Mouse (Mus musculus): ENCODE measurements around the gene Ugt2b34. TPM values are rescaled to one million over a fixed set of nuclear protein-coding genes. Genes with fewer than 3 reads are reported as not detected.

The Ugt2b34 gene
- polyA plus RNA-seq (2012; rRNA removed) = 0.04 TPM in 1 of 2 replicates, not detected in the other

- H3K4me3 ChIP-seq (ENCODE audit: extremely low read depth, insufficient read depth, insufficient read length) = no peak within 1 kb of the TSS
- no peak for DNase-seq (ENCODE audit: low read depth in 1 of 2, low spot score in 2 of 2)
- no peaks in the 10 kb centered on the region for H3K36me3 ChIP-seq (ENCODE audit: control insufficient read depth, insufficient read depth, low read length)
- H3K4me1 ChIP-seq (ENCODE audit: control insufficient read depth, insufficient read depth, insufficient read length) = no peaks in the 10 kb centered on the region
- 67% methylated on average over 1 of the region's 1 CpGs for WGBS
- H3K27me3 ChIP-seq (ENCODE audit: control insufficient read depth, insufficient read depth, low read length) = no peaks in the 10 kb centered on the region
- TF ChIP-seq CTCF (IDR thresholded peaks at IDR 0.05; ENCODE audit: extremely low read depth, insufficient read depth, insufficient read length, insufficient replicate concordance) (no peak), POLR2A (IDR thresholded peaks at IDR 0.05; ENCODE audit: low read depth, low read length) (no peak)
- H3K27ac ChIP-seq (ENCODE audit: insufficient read depth, low read length) = no peak within 1 kb of the TSS
Observed at GRCm38 (mm10) chr5:86906758-86907157, at the start of gene Ugt2b34. Gene Ugt2b34 (minus strand): TSS chr5:86906937.

- 92% methylated on average over 2 of the region's 2 CpGs for WGBS
- Histone ChIP-seq H3K4me3 (ENCODE audit: extremely low read depth, insufficient read depth, insufficient read length) (no peak overlapping the region), H3K36me3 (ENCODE audit: control insufficient read depth, insufficient read depth, low read length) (no peaks in the 10 kb centered on the region), H3K27me3 (ENCODE audit: control insufficient read depth, insufficient read depth, low read length) (no peaks in the 10 kb centered on the region), H3K4me1 (ENCODE audit: control insufficient read depth, insufficient read depth, insufficient read length) (no peaks in the 10 kb centered on the region), H3K27ac (ENCODE audit: insufficient read depth, low read length) (no peak overlapping the region)
- no peak for DNase-seq (ENCODE audit: low read depth in 1 of 2, low spot score in 2 of 2)
- TF ChIP-seq POLR2A (IDR thresholded peaks at IDR 0.05; ENCODE audit: low read depth, low read length) (no peak), CTCF (IDR thresholded peaks at IDR 0.05; ENCODE audit: extremely low read depth, insufficient read depth, insufficient read length, insufficient replicate concordance) (no peak)
Observed at GRCm38 (mm10) chr5:86942111-86942510, 35.4 kb upstream of the Ugt2b34 start.

DNA sequence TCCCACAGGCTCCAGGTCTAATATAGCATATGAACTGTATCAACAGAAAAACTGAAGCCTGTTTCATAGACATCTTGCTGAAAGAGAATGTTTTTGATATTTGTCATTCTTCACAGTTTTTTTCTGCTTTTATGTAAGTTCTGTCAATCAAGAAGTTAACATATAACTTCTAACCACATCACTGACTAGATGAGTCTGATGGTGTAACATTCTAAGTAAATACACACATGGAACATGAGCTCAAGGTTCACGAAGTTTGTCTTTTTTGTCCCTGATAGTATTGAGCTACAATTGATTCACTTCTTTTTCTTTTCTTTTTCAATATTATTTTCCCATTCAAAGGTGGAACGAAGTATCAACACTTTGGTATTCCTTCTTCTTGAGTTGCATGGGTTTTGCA, 19.7 kb upstream of the Ugt2b34 start, which contains the start of gene Ugt2b1:
Gene Ugt2b1 (minus strand): TSS at position 105 of the 400 bp plus-strand sequence.
- H3K4me3 ChIP-seq (ENCODE audit: extremely low read depth, insufficient read depth, insufficient read length) = no peak within 1 kb of the TSS

GRCm38 (mm10) chr5:86920661-86921233, 14.0 kb upstream of the Ugt2b34 start:
- 61% methylated on average over 3 of the region's 3 CpGs for WGBS
- Histone ChIP-seq H3K27ac (ENCODE audit: insufficient read depth, low read length) (no peak overlapping the region), H3K27me3 (ENCODE audit: control insufficient read depth, insufficient read depth, low read length) (no peaks in the 10 kb centered on the region), H3K36me3 (ENCODE audit: control insufficient read depth, insufficient read depth, low read length) (no peaks in the 10 kb centered on the region), H3K4me1 (ENCODE audit: control insufficient read depth, insufficient read depth, insufficient read length) (no peaks in the 10 kb centered on the region), H3K4me3 (ENCODE audit: extremely low read depth, insufficient read depth, insufficient read length) (no peak overlapping the region)
- no peak for DNase-seq (ENCODE audit: low read depth in 1 of 2, low spot score in 2 of 2)
- no peak for TF ChIP-seq CTCF (IDR thresholded peaks at IDR 0.05; ENCODE audit: extremely low read depth, insufficient read depth, insufficient read length, insufficient replicate concordance)
- no peak for TF ChIP-seq POLR2A (IDR thresholded peaks at IDR 0.05; ENCODE audit: low read depth, low read length)

More for the DNA sequence above, 19.7 kb upstream of the Ugt2b34 start, which contains the start of gene Ugt2b1:
- no peak for TF ChIP-seq POLR2A (IDR thresholded peaks at IDR 0.05; ENCODE audit: low read depth, low read length)
- TF ChIP-seq CTCF (IDR thresholded peaks at IDR 0.05; ENCODE audit: extremely low read depth, insufficient read depth, insufficient read length, insufficient replicate concordance) = no peak
- H3K27me3 ChIP-seq (ENCODE audit: control insufficient read depth, insufficient read depth, low read length) = no peaks in the 10 kb centered on the region
- DNase-seq (ENCODE audit: low read depth in 1 of 2, low spot score in 2 of 2) = no peak
- no peak within 1 kb of the TSS for H3K27ac ChIP-seq (ENCODE audit: insufficient read depth, low read length)
- H3K4me1 ChIP-seq (ENCODE audit: control insufficient read depth, insufficient read depth, insufficient read length) = no peaks in the 10 kb centered on the region
- 66% methylated on average over 2 of the region's 2 CpGs for WGBS
- no peaks in the 10 kb centered on the region for H3K36me3 ChIP-seq (ENCODE audit: control insufficient read depth, insufficient read depth, low read length)

GRCm38 (mm10) chr5:86911357-86912099, 4.8 kb upstream of the Ugt2b34 start:
- Histone ChIP-seq H3K27me3 (ENCODE audit: control insufficient read depth, insufficient read depth, low read length) (no peaks in the 10 kb centered on the region), H3K4me3 (ENCODE audit: extremely low read depth, insufficient read depth, insufficient read length) (no peak overlapping the region), H3K27ac (ENCODE audit: insufficient read depth, low read length) (no peak overlapping the region), H3K36me3 (ENCODE audit: control insufficient read depth, insufficient read depth, low read length) (no peaks in the 10 kb centered on the region), H3K4me1 (ENCODE audit: control insufficient read depth, insufficient read depth, insufficient read length) (no peaks in the 10 kb centered on the region)
- TF ChIP-seq CTCF (IDR thresholded peaks at IDR 0.05; ENCODE audit: extremely low read depth, insufficient read depth, insufficient read length, insufficient replicate concordance) (no peak), POLR2A (IDR thresholded peaks at IDR 0.05; ENCODE audit: low read depth, low read length) (no peak)
- WGBS = 82% methylated on average over 3 of the region's 3 CpGs
- no peak for DNase-seq (ENCODE audit: low read depth in 1 of 2, low spot score in 2 of 2)

- H3K27me3 ChIP-seq (ENCODE audit: control insufficient read depth, insufficient read depth, low read length) = no peaks in the 10 kb centered on the region
- TF ChIP-seq CTCF (IDR thresholded peaks at IDR 0.05; ENCODE audit: extremely low read depth, insufficient read depth, insufficient read length, insufficient replicate concordance) = no peak
- TF ChIP-seq POLR2A (IDR thresholded peaks at IDR 0.05; ENCODE audit: low read depth, low read length) = no peak
- H3K27ac ChIP-seq (ENCODE audit: insufficient read depth, low read length) = no peak overlapping the region
- 63% methylated on average over 1 of the region's 1 CpGs for WGBS
- no peaks in the 10 kb centered on the region for H3K4me1 ChIP-seq (ENCODE audit: control insufficient read depth, insufficient read depth, insufficient read length)
- H3K36me3 ChIP-seq (ENCODE audit: control insufficient read depth, insufficient read depth, low read length) = no peaks in the 10 kb centered on the region
- H3K4me3 ChIP-seq (ENCODE audit: extremely low read depth, insufficient read depth, insufficient read length) = no peak overlapping the region
- DNase-seq (ENCODE audit: low read depth in 1 of 2, low spot score in 2 of 2) = no peak
Observed at GRCm38 (mm10) chr5:86910770-86911169, 4.0 kb upstream of the Ugt2b34 start.

DNA sequence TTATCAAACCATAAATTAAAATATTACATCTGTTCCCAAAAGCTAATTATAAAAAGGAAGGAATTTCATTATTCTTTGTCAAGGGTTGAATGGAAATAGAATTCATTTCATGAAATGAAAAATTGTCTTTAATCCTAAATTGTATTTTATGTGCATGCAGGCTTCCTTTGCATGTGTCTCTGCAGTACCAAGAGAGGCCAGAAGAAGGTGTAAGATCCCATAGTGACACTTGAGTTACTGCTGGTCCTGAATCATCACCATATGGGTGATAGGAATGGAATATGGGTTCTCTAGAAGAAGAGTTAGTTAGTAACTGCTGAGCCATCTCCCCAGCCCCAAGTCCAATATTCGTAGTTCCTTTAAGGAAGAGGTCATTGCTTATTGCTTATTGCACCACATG, 16.8 kb downstream of the Ugt2b34 start:
- Histone ChIP-seq H3K27me3 (ENCODE audit: control insufficient read depth, insufficient read depth, low read length) (no peaks in the 10 kb centered on the region), H3K36me3 (ENCODE audit: control insufficient read depth, insufficient read depth, low read length) (no peaks in the 10 kb centered on the region), H3K4me1 (ENCODE audit: control insufficient read depth, insufficient read depth, insufficient read length) (no peaks in the 10 kb centered on the region), H3K4me3 (ENCODE audit: extremely low read depth, insufficient read depth, insufficient read length) (no peak overlapping the region), H3K27ac (ENCODE audit: insufficient read depth, low read length) (no peak overlapping the region)
- WGBS = 68% methylated on average over 1 of the region's 1 CpGs
- no peak for TF ChIP-seq POLR2A (IDR thresholded peaks at IDR 0.05; ENCODE audit: low read depth, low read length)
- TF ChIP-seq CTCF (IDR thresholded peaks at IDR 0.05; ENCODE audit: extremely low read depth, insufficient read depth, insufficient read length, insufficient replicate concordance) = no peak
- no peak for DNase-seq (ENCODE audit: low read depth in 1 of 2, low spot score in 2 of 2)

All from spleen, adult 2 months (tissue).